Mouse (Mus musculus): ENCODE results near the gene Cct4.

Cct4 gene

GRCm38 (mm10) chr11:23029399-23029798, 39.1 kb downstream of the Cct4 start:
- DNase-seq (ENCODE audit: low read depth) = no peak

GRCm38 (mm10) chr11:23047252-23047651, 56.9 kb downstream of the Cct4 start:
- DNase-seq (ENCODE audit: low read depth) = no peak

- no peak for DNase-seq (ENCODE audit: low read depth)
Measured at GRCm38 (mm10) chr11:23047663-23048582, 57.6 kb downstream of the Cct4 start.

- DNase-seq (ENCODE audit: low read depth) = no peak
Measured at GRCm38 (mm10) chr11:23049642-23050041, 59.3 kb downstream of the Cct4 start.

GRCm38 (mm10) chr11:23052353-23052752, 62.0 kb downstream of the Cct4 start:
- DNase-seq (ENCODE audit: low read depth) = no peak

All from naive thymus-derived CD4-positive, alpha-beta T cell, adult 2 months (primary cell).